Mouse (Mus musculus): ENCODE data around the gene Gm30083.

DNA sequence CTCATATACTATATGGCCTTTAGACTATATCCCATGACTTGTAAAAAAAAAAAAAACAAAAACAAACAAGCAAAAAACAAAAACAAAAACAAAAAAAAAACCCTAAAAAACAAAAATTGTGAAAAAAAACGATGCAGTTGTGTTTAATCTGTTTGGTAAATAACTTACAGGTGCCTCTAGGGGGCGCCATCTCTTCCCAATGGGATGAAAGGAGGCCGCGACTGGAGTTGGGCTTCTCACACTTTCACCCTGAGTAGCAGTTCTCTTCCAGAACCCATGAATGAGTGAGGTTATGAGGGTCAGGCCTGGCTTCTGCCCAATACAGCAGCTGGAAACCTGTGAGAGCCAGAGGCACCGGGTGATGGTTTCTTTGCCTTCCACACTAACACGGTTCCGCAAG lies 49.3 kb downstream of the Gm30083 start:
- no peak for TF ChIP-seq POLR2A (IDR thresholded peaks at IDR 0.05; ENCODE audit: low read depth, low read length)
- no peak for TF ChIP-seq CTCF (IDR thresholded peaks at IDR 0.05; ENCODE audit: extremely low read depth, insufficient read depth, insufficient read length, insufficient replicate concordance)
